Mouse (Mus musculus): ENCODE results near the gene Cxxc4. TPM values are rescaled to one million over a fixed set of nuclear protein-coding genes. Genes with fewer than 3 reads are reported as not detected.

Cxxc4 gene
- polyA plus RNA-seq, 1 experiment from 2014 or later: 21.1 TPM

GRCm38 (mm10) chr3:134259300-134259699 lies 23.0 kb downstream of the Cxxc4 start:
- peak overlapping the region; percentile 20; the same call in 1 of the 2 replicates for H3K4me2 ChIP-seq
- 18% methylated on average over 3 of the region's 3 CpGs for WGBS
- H3K27ac ChIP-seq: no peak overlapping the region; the same call in 1 of the 2 replicates
- ATAC-seq: peak; percentile 77; the same call in 1 of the 2 replicates
- no peaks in the 10 kb centered on the region for H3K27me3 ChIP-seq
- no peaks in the 10 kb centered on the region for H3K9me3 ChIP-seq (replicated peaks)
- no peak overlapping the region for H3K9ac ChIP-seq
- H3K36me3 ChIP-seq (ENCODE audit: poor library complexity, severe bottlenecking): no peaks in the 10 kb centered on the region
- H3K4me3 ChIP-seq: no peak overlapping the region
- peaks cover 15% of the 10 kb centered on the region for H3K4me1 ChIP-seq

- H3K4me2 ChIP-seq: no peak overlapping the region
- H3K4me3 ChIP-seq: no peak overlapping the region
- H3K27ac ChIP-seq: no peak overlapping the region
- no peaks in the 10 kb centered on the region for H3K36me3 ChIP-seq (ENCODE audit: poor library complexity, severe bottlenecking)
- no peaks in the 10 kb centered on the region for H3K9me3 ChIP-seq (replicated peaks)
- ATAC-seq: no peak
- H3K4me1 ChIP-seq: peaks cover 14% of the 10 kb centered on the region
- no peak overlapping the region for H3K9ac ChIP-seq
- H3K27me3 ChIP-seq: no peaks in the 10 kb centered on the region
Measured at GRCm38 (mm10) chr3:134279655-134280054, 43.4 kb downstream of the Cxxc4 start.

DNA sequence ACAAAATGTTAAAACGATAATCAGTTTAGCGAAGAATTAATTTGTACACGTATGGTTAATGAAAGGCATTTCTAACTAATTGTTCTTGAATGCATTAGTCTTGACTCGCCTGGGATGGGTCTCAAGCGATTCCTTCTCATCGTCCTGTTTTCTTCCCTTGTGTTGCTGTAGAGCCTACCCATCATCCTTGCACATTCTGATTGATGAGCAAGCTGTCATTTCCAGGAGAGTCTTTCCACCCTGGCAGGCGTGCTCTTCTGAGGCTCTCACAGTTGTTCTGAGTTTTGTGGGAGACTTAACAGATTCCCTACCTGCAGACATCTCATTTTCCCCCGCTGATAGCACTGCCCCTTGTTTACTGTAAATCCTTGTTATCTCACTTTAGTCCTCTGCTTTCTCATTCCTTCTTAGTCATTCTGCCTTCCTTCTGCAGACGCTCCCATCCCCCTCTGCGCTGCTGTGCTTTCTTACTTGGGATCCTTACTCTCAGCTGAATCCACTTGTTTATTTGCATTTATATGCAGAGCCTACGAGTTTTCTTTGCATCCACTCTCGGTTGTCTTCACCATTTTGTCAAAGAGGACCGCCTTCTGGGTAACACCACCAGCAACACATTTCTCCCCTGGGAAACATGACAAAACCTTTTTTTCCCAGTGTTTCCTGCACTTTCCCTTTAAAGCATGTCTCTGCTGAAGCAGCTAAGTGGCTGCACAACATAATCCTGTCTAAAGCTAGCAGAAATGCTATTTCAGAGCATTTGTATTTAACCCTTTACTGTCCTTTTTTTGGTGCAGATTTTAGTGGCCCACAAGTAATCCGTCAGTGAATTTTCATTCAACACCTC lies 45.5 kb downstream of the Cxxc4 start:
- no peaks in the 10 kb centered on the region for H3K9me3 ChIP-seq (replicated peaks)
- no peak overlapping the region; the same call in 1 of the 2 replicates for H3K27ac ChIP-seq
- no peaks in the 10 kb centered on the region for H3K36me3 ChIP-seq (ENCODE audit: poor library complexity, severe bottlenecking)
- H3K27me3 ChIP-seq: no peaks in the 10 kb centered on the region
- 24% methylated on average over 14 of the region's 14 CpGs for WGBS
- H3K4me2 ChIP-seq: peak overlapping the region; percentile 50
- ATAC-seq: peak; percentile 63; the same call in 1 of the 2 replicates
- peaks cover 14% of the 10 kb centered on the region for H3K4me1 ChIP-seq
- H3K9ac ChIP-seq: no peak overlapping the region
- peak overlapping the region; percentile 25 for H3K4me3 ChIP-seq

DNA sequence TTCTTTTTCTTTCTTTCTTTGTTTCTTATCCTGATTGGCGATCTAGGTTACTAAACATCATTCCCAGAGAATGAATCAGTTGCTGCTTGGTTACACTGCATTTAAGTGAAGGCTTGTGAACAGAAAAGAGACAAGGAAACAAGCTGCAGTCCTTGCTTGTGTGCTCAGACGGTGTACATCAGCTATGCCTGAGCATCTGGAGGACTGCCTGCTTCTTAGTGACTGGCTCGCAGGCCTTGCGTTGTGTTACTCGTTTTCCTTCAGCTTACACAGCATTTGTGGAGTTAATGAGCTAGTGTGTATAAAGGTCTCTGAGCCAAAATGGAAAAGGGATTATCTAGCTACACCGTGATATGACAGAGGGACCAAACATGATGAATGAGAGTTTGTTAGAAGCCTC lies 58.9 kb downstream of the Cxxc4 start:
- peak; percentile 74 for ATAC-seq
- no peaks in the 10 kb centered on the region for H3K27me3 ChIP-seq
- H3K9me3 ChIP-seq (replicated peaks): no peaks in the 10 kb centered on the region
- WGBS: 11% methylated on average over 6 of the region's 6 CpGs
- no peak overlapping the region for H3K4me3 ChIP-seq
- H3K4me2 ChIP-seq: no peak overlapping the region
- H3K36me3 ChIP-seq (ENCODE audit: poor library complexity, severe bottlenecking): no peaks in the 10 kb centered on the region
- 0 out of 2 replicates have a peak overlapping the region, but pooled peaks have one; percentile 31 for H3K27ac ChIP-seq
- no peak overlapping the region for H3K9ac ChIP-seq
- peaks cover 12% of the 10 kb centered on the region for H3K4me1 ChIP-seq

GRCm38 (mm10) chr3:134302681-134303491 lies 66.6 kb downstream of the Cxxc4 start:
- ATAC-seq: peak; percentile 90
- peaks cover 60% of the 10 kb centered on the region for H3K4me1 ChIP-seq
- 3% methylated on average over 21 of the region's 21 CpGs for WGBS
- H3K27me3 ChIP-seq: no peaks in the 10 kb centered on the region
- H3K9ac ChIP-seq: peak overlapping the region; percentile 43; the same call in 1 of the 2 replicates
- H3K9me3 ChIP-seq (replicated peaks): no peaks in the 10 kb centered on the region
- peak overlapping the region; percentile 39 for H3K4me3 ChIP-seq
- H3K27ac ChIP-seq: peak overlapping the region; percentile 65
- H3K4me2 ChIP-seq: peak overlapping the region; percentile 65
- H3K36me3 ChIP-seq (ENCODE audit: poor library complexity, severe bottlenecking): no peaks in the 10 kb centered on the region

DNA sequence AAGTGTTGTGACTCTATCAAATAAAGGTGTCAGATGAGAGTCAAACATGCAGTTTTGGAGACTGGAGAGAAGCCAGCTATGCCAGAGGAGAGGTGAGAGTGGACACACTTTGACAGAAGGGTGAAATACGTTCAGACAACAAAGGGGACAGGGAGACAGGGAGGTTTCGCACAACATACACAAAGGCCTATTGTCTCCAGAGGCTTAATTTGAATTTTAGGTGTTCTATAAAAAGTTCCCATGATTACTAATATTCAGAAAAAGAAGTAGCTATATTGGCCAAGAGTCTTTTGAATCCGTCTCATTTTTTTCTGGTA lies 67.2 kb downstream of the Cxxc4 start:
- 2% methylated on average over 3 of the region's 3 CpGs for WGBS
- Histone ChIP-seq H3K4me3 (peak overlapping the region; percentile 39), H3K36me3 (ENCODE audit: poor library complexity, severe bottlenecking) (no peaks in the 10 kb centered on the region), H3K27ac (peak overlapping the region; percentile 65), H3K4me2 (peak overlapping the region; percentile 65), H3K27me3 (no peaks in the 10 kb centered on the region), H3K4me1 (peaks cover 60% of the 10 kb centered on the region), H3K9me3 (replicated peaks) (no peaks in the 10 kb centered on the region), H3K9ac (peak overlapping the region; percentile 43; the same call in 1 of the 2 replicates)
- peak; percentile 55; the same call in 1 of the 2 replicates for ATAC-seq

DNA sequence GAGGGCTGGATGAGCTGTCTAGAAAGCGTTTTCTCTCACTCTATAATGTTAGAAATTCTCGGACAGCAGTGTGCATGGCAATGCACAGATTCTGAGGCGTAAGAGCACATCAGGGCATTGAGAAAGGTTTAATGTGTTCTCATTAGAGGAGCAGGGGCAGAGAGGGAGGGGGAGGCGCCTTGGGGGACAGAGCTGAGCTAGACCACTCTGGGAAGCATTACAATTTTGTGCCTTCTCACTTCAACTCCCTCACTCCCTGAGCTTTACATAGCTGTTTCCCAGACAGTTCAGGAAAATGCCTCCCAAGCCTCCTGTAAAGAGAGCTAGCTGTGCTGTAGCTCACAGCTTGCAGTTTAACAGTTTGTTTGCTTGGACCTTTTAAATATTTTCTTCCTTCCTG lies 70.2 kb downstream of the Cxxc4 start:
- Histone ChIP-seq H3K4me1 (peaks cover 60% of the 10 kb centered on the region), H3K9me3 (replicated peaks) (no peaks in the 10 kb centered on the region), H3K4me2 (peak overlapping the region; percentile 25), H3K27ac (peak overlapping the region; percentile 54; the same call in 1 of the 2 replicates), H3K36me3 (ENCODE audit: poor library complexity, severe bottlenecking) (no peaks in the 10 kb centered on the region), H3K4me3 (no peak overlapping the region), H3K27me3 (no peaks in the 10 kb centered on the region), H3K9ac (no peak overlapping the region)
- 4% methylated on average over 4 of the region's 4 CpGs for WGBS
- no peak; the same call in 1 of the 2 replicates for ATAC-seq

GRCm38 (mm10) chr3:134307801-134308200 lies 71.5 kb downstream of the Cxxc4 start:
- no peaks in the 10 kb centered on the region for H3K36me3 ChIP-seq (ENCODE audit: poor library complexity, severe bottlenecking)
- H3K9ac ChIP-seq: no peak overlapping the region
- no peaks in the 10 kb centered on the region for H3K27me3 ChIP-seq
- H3K9me3 ChIP-seq (replicated peaks): no peaks in the 10 kb centered on the region
- no peak overlapping the region for H3K27ac ChIP-seq
- peaks cover 48% of the 10 kb centered on the region for H3K4me1 ChIP-seq
- no peak for ATAC-seq
- H3K4me2 ChIP-seq: no peak overlapping the region
- no peak overlapping the region for H3K4me3 ChIP-seq

MicroRNAs within 50 kb of the gene (microRNA counts, 519-probe panel; counts per million panel counts)
- microRNA mmu-miR-1895: 177 counts per million, percentile 53 among the panel's probes with 10 or more counts

Small RNAs within 50 kb of the gene (microRNA-seq; reads per million reads assigned to microRNA genes)
- not detected for gene Mir1895
